Comparison of ENCODE assay signal across 9 mouse cellular contexts in genomic region chr5:30768598-30768997, GRCm38 (mm10). TPM values are rescaled to one million over a fixed set of nuclear protein-coding genes. Genes with fewer than 3 reads are reported as not detected.
A peak's percentile ranks its signal among the peaks of the same experiment; 100 is the strongest.
DNase-seq lines count a peak whose midpoint lies in the region; ATAC-seq lines count a peak whose summit lies in the region.
"Had no signal": no experiment of that assay in that cellular context is flagged by ENCODE, and none has a peak within 500 bp of the region (broad histone marks: within the 10 kb centered on the region; RNA-seq: fewer than 3 reads in every experiment).

No protein-coding gene starts in this region.

- no peak overlapping the region for H3K4me2 ChIP-seq in embryonic facial prominence, embryonic 11.5 days (ENCODE audit: low read depth, low read length)
- H3K4me2 ChIP-seq in hindbrain, embryonic 11.5 days (replicated peaks; ENCODE audit: low read depth, low read length): no peak overlapping the region
- H3K4me2 ChIP-seq in liver, embryonic 11.5 days: 0 out of 2 replicates have a peak overlapping the region, but pooled peaks have one; percentile 9
- H3K4me2 ChIP-seq: embryonic facial prominence, embryonic 12.5 days had no signal

- no peak overlapping the region for H3K4me3 ChIP-seq in embryonic facial prominence, embryonic 11.5 days (ENCODE audit: low read depth, low read length)
- H3K4me3 ChIP-seq in hindbrain, embryonic 11.5 days (ENCODE audit: low read depth, low read length): no peak overlapping the region
- no peak overlapping the region for H3K4me3 ChIP-seq in liver, embryonic 11.5 days (ENCODE audit: low read depth, low read length)
- H3K4me3 ChIP-seq: embryonic facial prominence, embryonic 12.5 days had no signal

- H3K27ac ChIP-seq in embryonic facial prominence, embryonic 11.5 days (replicated peaks; ENCODE audit: low read depth, low read length): no peak overlapping the region
- peak overlapping the region; percentile 6; the same call in 1 of the 2 replicates for H3K27ac ChIP-seq in hindbrain, embryonic 11.5 days (ENCODE audit: low read depth, low read length)
- H3K27ac ChIP-seq in liver, embryonic 11.5 days (ENCODE audit: low read depth, low read length): peak overlapping the region; percentile 13; the same call in 1 of the 2 replicates
- H3K27ac ChIP-seq: embryonic facial prominence, embryonic 12.5 days had no signal

- no peak for ATAC-seq in embryonic facial prominence, embryonic 11.5 days (replicated peaks; ENCODE audit: insufficient number of reproducible peaks, low FRiP score, low TSS enrichment, low read depth)
- ATAC-seq in hindbrain, embryonic 11.5 days (ENCODE audit: low FRiP score): peak; percentile 30; the same call in 1 of the 2 replicates
- ATAC-seq in liver, embryonic 11.5 days (replicated peaks; ENCODE audit: low FRiP score): no peak

- WGBS in embryonic facial prominence, embryonic 11.5 days: 27% methylated on average over 9 of the region's 9 CpGs
- WGBS in hindbrain, embryonic 11.5 days: 36% methylated on average over 9 of the region's 9 CpGs
- WGBS in liver, embryonic 11.5 days: 27% methylated on average over 9 of the region's 9 CpGs

- no peaks in the 10 kb centered on the region; the same call in 1 of the 2 replicates for H3K36me3 ChIP-seq in embryonic facial prominence, embryonic 11.5 days (replicated peaks; ENCODE audit: control insufficient read depth, insufficient read depth, low read depth, low read length)
- H3K36me3 ChIP-seq in hindbrain, embryonic 11.5 days (ENCODE audit: control insufficient read depth, insufficient read depth, low read length): peaks cover 2% of the 10 kb centered on the region; the same call in 1 of the 2 replicates
- H3K36me3 ChIP-seq in liver, embryonic 11.5 days (ENCODE audit: control insufficient read depth, insufficient read depth, low read length): no peaks in the 10 kb centered on the region
- H3K36me3 ChIP-seq: embryonic facial prominence, embryonic 12.5 days had no signal

- intact Hi-C loops in heart, postnatal 25 days (cut with DNase I): no loop called here

- no peak overlapping the region for H3K9ac ChIP-seq in embryonic facial prominence, embryonic 11.5 days (replicated peaks; ENCODE audit: low read length)
- no peak overlapping the region for H3K9ac ChIP-seq in hindbrain, embryonic 11.5 days (ENCODE audit: low read depth, low read length)
- no peak overlapping the region for H3K9ac ChIP-seq in liver, embryonic 11.5 days (ENCODE audit: low read depth, low read length)
- H3K9ac ChIP-seq: embryonic facial prominence, embryonic 12.5 days had no signal

- no peaks in the 10 kb centered on the region for H3K4me1 ChIP-seq in embryonic facial prominence, embryonic 11.5 days (ENCODE audit: control insufficient read depth, insufficient read depth, low read length)
- H3K4me1 ChIP-seq in hindbrain, embryonic 11.5 days (replicated peaks; ENCODE audit: control insufficient read depth, insufficient read depth, low read length): peaks cover 12% of the 10 kb centered on the region
- H3K4me1 ChIP-seq in liver, embryonic 11.5 days (replicated peaks; ENCODE audit: control insufficient read depth, insufficient read depth, low read length): 0 out of 2 replicates have a peak, but pooled peaks cover 12% of the 10 kb centered on the region

- no peaks in the 10 kb centered on the region for H3K27me3 ChIP-seq in embryonic facial prominence, embryonic 11.5 days (ENCODE audit: control insufficient read depth, insufficient read depth, low read length)
- H3K27me3 ChIP-seq in hindbrain, embryonic 11.5 days (ENCODE audit: control insufficient read depth, insufficient read depth, low read length): no peaks in the 10 kb centered on the region
- H3K27me3 ChIP-seq in liver, embryonic 11.5 days (replicated peaks; ENCODE audit: control insufficient read depth, insufficient read depth, low read length): no peaks in the 10 kb centered on the region

- H3K9me3 ChIP-seq in embryonic facial prominence, embryonic 11.5 days (replicated peaks; ENCODE audit: control insufficient read depth, low read length): no peaks in the 10 kb centered on the region
- no peaks in the 10 kb centered on the region for H3K9me3 ChIP-seq in hindbrain, embryonic 11.5 days (ENCODE audit: control insufficient read depth, low read length)
- no peaks in the 10 kb centered on the region for H3K9me3 ChIP-seq in liver, embryonic 11.5 days (ENCODE audit: control insufficient read depth, low read length)
- H3K9me3 ChIP-seq: embryonic facial prominence, embryonic 12.5 days had no signal

- DNase-seq in heart, adult 11 months: peak; percentile 94
- no peak for DNase-seq in heart, postnatal 25 days (ENCODE audit: low spot score)
- DNase-seq in embryonic facial prominence, embryonic 11.5 days (ENCODE audit: low spot score): peak; percentile 15
- no peak for DNase-seq in hindbrain, embryonic 11.5 days (ENCODE audit: low spot score)
- no peak for DNase-seq in liver, embryonic 11.5 days (ENCODE audit: low spot score)
- peak; percentile 16 for DNase-seq in ovary, postnatal 10 days (ENCODE audit: low spot score)
- no peak for DNase-seq in layer of hippocampus, adult 11-12 months (ENCODE audit: low spot score)
- no peak for DNase-seq in thymus, postnatal 10 days (ENCODE audit: low spot score in 2 of 2)

RNA-seq across cellular contexts. Expression of gene Mapre3, which starts 45.8 kb away (rescaled TPM):
- 10 to 100 TPM; 31.1 to 32.4 TPM for total RNA-seq in heart, postnatal 25 days (2021)
- polyA plus RNA-seq in embryonic facial prominence, embryonic 11.5 days (2014; fragmentation: Nextera tagmentation; extraction: Ambion mirVana): 15.4 and 18.1 TPM in 2 replicates
- polyA plus RNA-seq in hindbrain, embryonic 11.5 days (2014; fragmentation: Nextera tagmentation; extraction: Ambion mirVana): 34.1 and 38.2 TPM in 2 replicates
- polyA plus RNA-seq in liver, embryonic 11.5 days (2014; fragmentation: Nextera tagmentation; extraction: Ambion mirVana): 7.1 and 7.9 TPM in 2 replicates

RNA-seq across cellular contexts. Expression of gene Dpysl5, which starts 57.2 kb away (rescaled TPM):
- total RNA-seq in heart, postnatal 25 days (2021): under 1 TPM; 0.29 to 0.45 TPM
- polyA plus RNA-seq in embryonic facial prominence, embryonic 11.5 days (2014; fragmentation: Nextera tagmentation; extraction: Ambion mirVana): 17.6 and 22.2 TPM in 2 replicates
- polyA plus RNA-seq in hindbrain, embryonic 11.5 days (2014; fragmentation: Nextera tagmentation; extraction: Ambion mirVana): 86.1 and 90.1 TPM in 2 replicates
- polyA plus RNA-seq in liver, embryonic 11.5 days (2014; fragmentation: Nextera tagmentation; extraction: Ambion mirVana): 1.3 and 1.6 TPM in 2 replicates

Comparison
In these comparisons a context has a peak if more than half of its experiments do, and no peak if none do; other contexts are left out.
1. DNase-seq: peak in heart, adult 11 months (single experiment), embryonic facial prominence, embryonic 11.5 days (single experiment) and ovary, postnatal 10 days (single experiment); none in heart, postnatal 25 days (single experiment), hindbrain, embryonic 11.5 days (single experiment), liver, embryonic 11.5 days (single experiment), layer of hippocampus, adult 11-12 months (single experiment) and thymus, postnatal 10 days (0 of 2).